Mouse (Mus musculus): ENCODE data around the gene Pold4. TPM values are rescaled to one million over a fixed set of nuclear protein-coding genes. Genes with fewer than 3 reads are reported as not detected.

Gene Pold4
- total and polyA plus RNA-seq, 3 experiments = 36.8 to 76.4 (median 53.4) TPM

DNA sequence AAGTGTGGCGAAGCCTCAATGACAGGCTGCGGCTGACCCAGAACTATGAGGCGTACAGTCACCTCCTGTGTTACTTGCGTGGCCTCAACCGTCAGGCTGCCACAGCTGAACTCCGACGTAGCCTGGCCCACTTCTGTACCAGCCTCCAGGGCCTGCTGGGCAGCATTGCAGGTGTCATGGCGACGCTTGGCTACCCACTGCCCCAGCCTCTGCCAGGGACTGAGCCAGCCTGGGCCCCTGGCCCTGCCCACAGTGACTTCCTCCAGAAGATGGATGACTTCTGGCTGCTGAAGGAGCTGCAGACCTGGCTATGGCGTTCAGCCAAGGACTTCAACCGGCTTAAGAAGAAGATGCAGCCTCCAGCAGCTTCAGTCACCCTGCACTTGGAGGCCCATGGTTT lies 9.5 kb upstream of the Pold4 start:
- Histone ChIP-seq H3K9me3 (replicated peaks; ENCODE audit: low read length) (no peaks in the 10 kb centered on the region), H3K4me3 (replicated peaks in 1 of 3; ENCODE audit: low read depth in 2 of 3, low read length in 2 of 3, poor library complexity in 1 of 3) (no peak overlapping the region), H3K4me1 (ENCODE audit: control insufficient read depth in 1 of 2, insufficient read depth in 2 of 2) (peaks cover 6 to 62% of the 10 kb centered on the region in 2 experiments; a peak in 3 of 4 replicates), H3K27me3 (replicated peaks) (peaks cover 12% of the 10 kb centered on the region), H3K79me2 (replicated peaks; ENCODE audit: control insufficient read depth, extremely low read depth, insufficient read depth, poor library complexity, severe bottlenecking) (no peaks in the 10 kb centered on the region), H3K27ac (ENCODE audit: insufficient read depth, low read depth) (no peak overlapping the region), H3K4me2 (ENCODE audit: insufficient read depth, low read depth, poor library complexity, severe bottlenecking) (no peak overlapping the region), H3K9ac (ENCODE audit: insufficient read depth, low read depth) (no peak overlapping the region), H3K36me3 (replicated peaks in 1 of 2; ENCODE audit: control insufficient read depth in 1 of 2, insufficient read depth in 1 of 2, low read length in 1 of 2) (no peaks in the 10 kb centered on the region)
- no peak for DNase-seq (ENCODE audit: extremely low read depth)
- TF ChIP-seq BHLHE40 (IDR thresholded peaks at IDR 0.05; ENCODE audit: low read depth, low read length) (no peak), MEF2A (IDR thresholded peaks at IDR 0.05; ENCODE audit: borderline replicate concordance, low read depth, low read length) (no peak), CTCF (conservative IDR thresholded peaks at IDR 0.05 in 1 of 2, IDR thresholded peaks at IDR 0.05 in 1 of 2; ENCODE audit: low read depth in 2 of 2, low read length in 2 of 2) (no peak), RCOR1 (conservative IDR thresholded peaks at IDR 0.05; ENCODE audit: low read depth, low read length) (no peak), ZKSCAN1 (IDR thresholded peaks at IDR 0.05; ENCODE audit: borderline replicate concordance, low read depth, low read length) (no peak), ZC3H11A (IDR thresholded peaks at IDR 0.05; ENCODE audit: low read depth, low read length) (no peak), MAFK (IDR thresholded peaks at IDR 0.05; ENCODE audit: insufficient replicate concordance, low read length) (no peak), POLR2A (IDR thresholded peaks at IDR 0.05; ENCODE audit: low read depth, low read length) (no peak), MXI1 (IDR thresholded peaks at IDR 0.05; ENCODE audit: low read depth, low read length) (no peak), USF1 (IDR thresholded peaks at IDR 0.05; ENCODE audit: low read depth, low read length) (no peak), MAX (IDR thresholded peaks at IDR 0.05; ENCODE audit: low read length) (no peak), GABPA (IDR thresholded peaks at IDR 0.05; ENCODE audit: insufficient replicate concordance, low read depth, low read length) (no peak), UBTF (IDR thresholded peaks at IDR 0.05; ENCODE audit: low read depth, low read length) (no peak), E2F4 (IDR thresholded peaks at IDR 0.05; ENCODE audit: insufficient replicate concordance, low read depth, low read length) (no peak), NELFE (IDR thresholded peaks at IDR 0.05; ENCODE audit: low read depth, low read length) (no peak), CHD2 (IDR thresholded peaks at IDR 0.05; ENCODE audit: low read length) (no peak), TCF12 (IDR thresholded peaks at IDR 0.05; ENCODE audit: low read depth, low read length) (no peak), ELF1 (IDR thresholded peaks at IDR 0.05; ENCODE audit: low read depth, low read length) (no peak), JUND (conservative IDR thresholded peaks at IDR 0.05; ENCODE audit: low read depth, low read length) (no peak)
- in situ Hi-C loops (cut with MboI; ENCODE audit: low pct_ligation_motif_present, low pct_unique_long_range_greater_than_20kb, low sequenced_read_pairs) (no loop called here), dilution Hi-C loops (cut with MboI; ENCODE audit: extremely low pct_ligation_motif_present, extremely low pct_unique_long_range_greater_than_20kb, low sequenced_read_pairs) (no loop called here)

DNA sequence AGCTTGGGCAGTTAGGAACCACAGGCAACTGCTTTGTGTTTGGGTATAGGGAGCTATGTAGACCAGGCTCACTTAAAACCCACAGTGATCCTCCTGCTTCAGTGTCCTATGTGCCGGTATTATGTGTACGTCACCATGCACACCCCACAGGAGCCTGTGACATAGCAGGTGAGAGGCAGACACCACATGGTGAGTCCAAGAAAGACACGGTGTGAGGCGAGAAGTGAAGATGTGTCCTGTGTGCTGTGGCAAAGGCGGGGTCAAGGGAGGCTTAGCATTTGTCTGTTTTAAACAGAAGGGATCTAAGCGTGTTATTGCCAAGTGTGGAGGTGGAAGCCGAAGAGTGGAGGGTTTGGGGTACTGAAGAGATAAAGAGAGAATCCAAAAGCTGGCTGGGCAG lies 4.9 kb upstream of the Pold4 start:
- TF ChIP-seq HCFC1 (IDR thresholded peaks at IDR 0.05; ENCODE audit: low read depth, low read length) (no peak), ETS1 (conservative IDR thresholded peaks at IDR 0.05; ENCODE audit: low read depth, low read length) (no peak), TCF12 (IDR thresholded peaks at IDR 0.05; ENCODE audit: low read depth, low read length) (no peak)
- no peak for DNase-seq (ENCODE audit: extremely low read depth)
- H3K27ac ChIP-seq (ENCODE audit: insufficient read depth, low read depth) = no peak overlapping the region
- in situ Hi-C loops (cut with MboI; ENCODE audit: low pct_ligation_motif_present, low pct_unique_long_range_greater_than_20kb, low sequenced_read_pairs) = no loop called here
- peaks cover 14% of the 10 kb centered on the region for H3K27me3 ChIP-seq (replicated peaks)
- H3K79me2 ChIP-seq (replicated peaks; ENCODE audit: control insufficient read depth, extremely low read depth, insufficient read depth, poor library complexity, severe bottlenecking) = no peaks in the 10 kb centered on the region
- H3K4me2 ChIP-seq (ENCODE audit: insufficient read depth, low read depth, poor library complexity, severe bottlenecking) = no peak overlapping the region
- dilution Hi-C loops (cut with MboI; ENCODE audit: extremely low pct_ligation_motif_present, extremely low pct_unique_long_range_greater_than_20kb, low sequenced_read_pairs) = no loop called here
- H3K9ac ChIP-seq (ENCODE audit: insufficient read depth, low read depth) = no peak overlapping the region
- H3K9me3 ChIP-seq (replicated peaks; ENCODE audit: low read length) = no peaks in the 10 kb centered on the region
- peaks cover 17 to 61% of the 10 kb centered on the region in 2 experiments for H3K4me1 ChIP-seq (ENCODE audit: control insufficient read depth in 1 of 2, insufficient read depth in 2 of 2)
- H3K36me3 ChIP-seq (replicated peaks in 1 of 2; ENCODE audit: control insufficient read depth in 1 of 2, insufficient read depth in 1 of 2, low read length in 1 of 2) = no peaks in the 10 kb centered on the region
- H3K4me3 ChIP-seq (replicated peaks in 1 of 3; ENCODE audit: low read depth in 2 of 3, low read length in 2 of 3, poor library complexity in 1 of 3) = no peak overlapping the region

Measured in CH12.LX (cell line).